Mouse (Mus musculus): ENCODE measurements around the gene Plpp1. TPM values are rescaled to one million over a fixed set of nuclear protein-coding genes. Genes with fewer than 3 reads are reported as not detected.
A peak's percentile ranks its signal among the peaks of the same experiment; 100 is the strongest.

Gene Plpp1
- polyA plus RNA-seq (2015; fragmentation: Nextera tagmentation; extraction: Ambion mirVana) = 49.9 and 54.1 TPM in 2 replicates

DNA sequence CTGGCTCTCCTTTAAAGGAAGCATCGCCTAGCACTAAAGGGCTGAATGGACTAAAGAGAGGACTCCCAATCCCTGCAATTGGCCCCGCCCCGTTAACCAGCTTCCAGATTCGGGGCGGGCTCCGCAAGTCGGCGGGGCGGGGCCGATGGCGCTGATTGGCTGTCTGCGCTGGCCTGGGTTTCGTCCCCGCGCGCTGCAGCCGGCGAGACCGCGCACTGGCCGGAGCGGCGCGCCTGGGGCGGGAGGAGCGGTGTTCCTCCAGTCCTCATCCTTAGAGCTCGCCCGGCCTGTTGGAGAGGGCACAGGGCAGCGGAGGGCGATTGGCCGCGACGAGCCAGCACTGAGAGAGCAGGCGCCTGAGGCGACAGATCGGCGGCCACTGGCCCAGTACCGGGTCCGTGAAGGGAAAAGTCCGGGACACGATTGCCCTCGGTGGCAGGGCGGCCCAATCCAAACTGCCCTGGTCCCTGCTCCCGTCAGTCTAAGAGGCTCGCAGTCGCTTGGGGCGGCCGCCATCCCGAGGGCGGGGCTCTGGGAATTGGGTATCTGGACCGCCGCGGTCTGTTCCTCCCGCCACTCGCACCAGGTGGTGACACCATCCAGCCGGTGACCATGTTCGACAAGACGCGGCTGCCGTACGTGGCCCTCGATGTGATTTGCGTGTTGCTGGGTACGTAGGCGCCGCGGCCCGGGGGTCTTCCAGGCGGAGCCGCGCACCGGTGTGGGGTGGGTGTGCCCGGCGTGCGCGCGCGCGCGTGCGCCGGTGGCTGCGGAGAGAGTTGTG is at the start of gene Plpp1:
Gene Plpp1 (plus strand): TSS at position 196 of the 784 bp plus-strand sequence.
- peak within 1 kb of the TSS; percentile 85 for H3K4me2 ChIP-seq
- peaks cover 17% of the 10 kb centered on the region for H3K4me1 ChIP-seq
- no peaks in the 10 kb centered on the region for H3K27me3 ChIP-seq (replicated peaks)
- H3K36me3 ChIP-seq = peaks cover 7% of the 10 kb centered on the region
- H3K27ac ChIP-seq (replicated peaks) = peak within 1 kb of the TSS; percentile 97
- no peaks in the 10 kb centered on the region for H3K9me3 ChIP-seq
- WGBS = under 1% methylated on average over 83 of the region's 83 CpGs
- H3K9ac ChIP-seq = peak within 1 kb of the TSS; percentile 92
- H3K4me3 ChIP-seq = peak within 1 kb of the TSS; percentile 87
- ATAC-seq (ENCODE audit: extremely low read depth, insufficient number of reproducible peaks, low FRiP score, low TSS enrichment) = peak; percentile 89

DNA sequence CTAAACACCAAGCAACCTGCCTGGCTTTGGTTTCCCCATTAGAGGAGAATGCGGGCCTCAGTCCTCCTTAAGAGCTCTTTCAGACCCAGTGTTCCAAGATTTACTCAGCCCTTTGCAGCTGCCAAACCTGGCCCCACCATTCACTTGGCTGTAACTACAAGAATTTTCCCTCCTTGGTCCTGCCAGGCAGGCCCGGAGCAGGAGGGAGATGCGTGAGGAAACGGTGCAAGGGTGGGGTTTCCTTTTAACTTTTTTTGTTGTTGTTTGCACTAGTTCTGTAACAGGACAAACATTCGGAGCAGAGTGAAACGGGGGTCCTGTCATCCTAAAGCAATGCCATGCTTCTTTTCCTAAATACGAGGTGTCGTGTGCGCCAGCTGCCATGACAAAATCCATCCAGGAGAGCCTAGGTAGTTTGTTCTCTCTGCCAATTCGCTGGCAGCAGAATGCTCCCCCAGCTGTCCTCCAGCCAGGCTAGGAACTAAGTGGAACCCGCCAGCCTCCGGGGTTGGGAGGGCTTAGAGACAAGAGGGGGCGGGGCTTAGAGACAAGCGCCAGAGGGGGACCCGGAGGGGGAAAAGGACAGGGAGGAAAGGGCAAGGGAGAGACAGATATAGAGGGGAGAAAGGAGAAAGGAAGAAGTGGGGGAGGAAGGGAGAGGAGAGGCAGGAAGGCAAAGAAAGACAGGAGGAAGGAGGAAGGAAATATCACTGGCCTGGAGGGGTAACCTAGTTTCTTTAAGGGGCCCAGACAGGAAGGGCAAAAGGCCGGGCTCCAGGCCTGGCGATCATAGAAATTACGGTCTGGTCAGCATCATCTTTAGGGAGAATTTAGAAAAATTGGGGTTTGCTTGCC is 48.9 kb upstream of the Plpp1 start:
- Histone ChIP-seq H3K9me3 (no peaks in the 10 kb centered on the region), H3K4me3 (peak overlapping the region; percentile 27), H3K4me2 (peak overlapping the region; percentile 57), H3K9ac (peak overlapping the region; percentile 71), H3K36me3 (no peaks in the 10 kb centered on the region), H3K27me3 (replicated peaks) (no peaks in the 10 kb centered on the region), H3K27ac (replicated peaks) (peak overlapping the region; percentile 88), H3K4me1 (peaks cover 57% of the 10 kb centered on the region)
- whole genome bisulfite sequencing = 21% methylated on average over 18 of the region's 18 CpGs
- peak; percentile 74 for ATAC-seq (ENCODE audit: extremely low read depth, insufficient number of reproducible peaks, low FRiP score, low TSS enrichment)

DNA sequence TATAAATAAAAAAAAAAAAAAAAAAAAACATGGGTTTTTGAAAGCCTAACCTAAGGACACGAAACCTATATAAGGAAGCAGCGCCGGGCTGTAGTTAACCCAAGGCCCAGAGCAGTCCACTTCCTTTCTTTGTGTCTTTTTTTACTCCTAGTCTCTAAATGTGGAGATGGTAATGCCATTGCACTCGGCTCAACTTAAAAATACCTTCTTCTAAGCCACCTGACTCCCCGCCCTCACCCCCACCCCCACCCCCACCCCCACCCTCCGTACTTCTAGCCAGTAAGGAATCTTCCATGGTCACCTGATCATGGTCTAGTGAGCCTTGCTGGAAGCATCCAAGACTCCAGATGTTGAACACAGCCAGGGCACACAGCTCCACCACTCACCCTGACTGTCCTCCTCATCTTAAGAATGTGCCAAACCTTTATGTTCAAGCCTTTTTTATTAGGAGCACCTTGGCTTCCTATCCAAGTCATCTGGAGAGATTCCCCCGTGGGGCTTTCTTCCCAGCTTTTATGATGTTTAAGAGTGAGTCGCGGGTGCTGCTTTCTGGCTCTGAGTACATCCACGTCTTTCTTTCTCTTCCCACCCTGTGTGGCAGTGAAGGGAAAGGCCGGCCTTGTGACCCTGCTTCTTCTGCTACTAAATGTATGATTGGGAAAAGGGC is 48.1 kb upstream of the Plpp1 start:
- WGBS = 61% methylated on average over 11 of the region's 11 CpGs
- H3K27ac ChIP-seq (replicated peaks) = peak overlapping the region; percentile 88

DNA sequence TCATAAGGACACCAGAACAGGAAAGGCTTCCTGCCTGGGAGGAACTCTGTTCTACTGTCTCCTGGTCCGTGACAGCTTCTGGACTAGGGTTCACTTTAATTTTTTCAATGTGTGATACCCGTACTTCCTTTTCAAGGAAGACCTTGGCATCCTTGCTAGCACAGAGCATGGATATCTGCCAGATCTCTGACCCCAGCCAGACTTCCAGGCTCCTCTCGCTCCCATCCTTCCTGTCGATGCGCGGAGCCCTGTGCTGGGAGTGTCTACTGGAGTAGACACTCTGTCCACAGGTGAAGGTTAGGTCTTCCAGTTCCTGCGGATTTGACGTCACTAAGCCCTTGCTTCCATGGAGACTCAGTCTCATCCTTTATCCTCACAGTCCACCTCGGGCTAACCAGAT is 47.1 kb upstream of the Plpp1 start:
- 67% methylated on average over 9 of the region's 9 CpGs for WGBS
- no peak for ATAC-seq (ENCODE audit: extremely low read depth, insufficient number of reproducible peaks, low FRiP score, low TSS enrichment)

More for the DNA sequence above, 48.1 kb upstream of the Plpp1 start:
- ATAC-seq (ENCODE audit: extremely low read depth, insufficient number of reproducible peaks, low FRiP score, low TSS enrichment) = no peak
- H3K4me3 ChIP-seq = no peak overlapping the region
- H3K9ac ChIP-seq = no peak overlapping the region
- peaks cover 61% of the 10 kb centered on the region for H3K4me1 ChIP-seq
- H3K4me2 ChIP-seq = peak overlapping the region; percentile 57
- H3K27me3 ChIP-seq (replicated peaks) = no peaks in the 10 kb centered on the region
- no peaks in the 10 kb centered on the region for H3K36me3 ChIP-seq
- H3K9me3 ChIP-seq = no peaks in the 10 kb centered on the region

DNA sequence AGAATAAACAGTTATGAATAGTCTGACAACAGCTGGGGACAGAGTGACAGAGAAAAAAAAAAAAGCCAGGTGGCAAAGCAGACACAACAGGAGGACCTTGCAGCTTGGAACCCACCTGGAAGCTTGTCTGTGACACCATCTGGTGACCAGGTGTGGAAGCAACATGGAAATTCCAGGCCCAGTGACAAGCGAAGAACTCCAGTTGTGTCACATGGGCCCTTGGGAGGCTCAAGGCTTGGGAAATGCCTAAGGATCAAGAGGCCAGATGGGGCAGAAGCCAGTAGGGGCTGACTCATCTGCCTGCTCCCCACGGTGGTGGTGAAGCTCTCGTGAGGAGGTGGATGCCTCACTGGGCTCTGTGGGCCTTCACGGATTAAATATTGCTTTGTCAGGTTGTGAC is 45.7 kb upstream of the Plpp1 start:
- Histone ChIP-seq H3K9me3 (no peaks in the 10 kb centered on the region), H3K36me3 (no peaks in the 10 kb centered on the region), H3K27ac (replicated peaks) (peak overlapping the region; percentile 82), H3K4me1 (peaks cover 75% of the 10 kb centered on the region), H3K4me3 (no peak overlapping the region), H3K27me3 (replicated peaks) (no peaks in the 10 kb centered on the region), H3K4me2 (no peak overlapping the region), H3K9ac (peak overlapping the region; percentile 28; the same call in 1 of the 2 replicates)
- 38% methylated on average over 4 of the region's 4 CpGs for WGBS
- no peak for ATAC-seq (ENCODE audit: extremely low read depth, insufficient number of reproducible peaks, low FRiP score, low TSS enrichment)

More for the DNA sequence above, 47.1 kb upstream of the Plpp1 start:
- Histone ChIP-seq H3K9me3 (no peaks in the 10 kb centered on the region), H3K4me1 (peaks cover 64% of the 10 kb centered on the region), H3K27ac (replicated peaks) (peak overlapping the region; percentile 88), H3K4me3 (no peak overlapping the region), H3K9ac (no peak overlapping the region), H3K4me2 (no peak overlapping the region), H3K36me3 (no peaks in the 10 kb centered on the region), H3K27me3 (replicated peaks) (no peaks in the 10 kb centered on the region)

DNA sequence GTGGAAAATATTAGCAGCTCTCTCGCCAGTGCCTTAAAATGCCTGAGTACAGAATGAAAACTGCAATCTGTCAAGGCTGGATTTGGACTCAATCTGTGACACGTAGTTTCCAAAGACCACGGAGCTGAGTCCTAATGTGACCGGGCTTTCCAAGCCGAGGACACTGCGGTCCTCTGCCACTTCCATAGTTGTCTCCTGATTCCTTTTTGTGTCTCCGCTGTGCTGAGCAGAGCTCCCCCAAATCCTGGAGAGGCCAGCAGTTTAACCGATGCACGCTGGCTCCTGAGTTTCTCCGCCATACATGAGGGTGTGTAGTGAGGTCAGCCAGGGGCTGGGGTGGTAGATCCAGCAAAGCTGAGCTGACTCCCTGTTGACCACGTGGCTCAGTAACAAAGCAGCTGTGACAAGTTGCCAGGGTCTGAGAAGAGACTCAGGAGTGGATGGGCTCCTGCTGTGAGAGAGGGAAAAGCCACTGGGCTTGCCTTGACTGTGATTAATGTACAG is 45.0 kb upstream of the Plpp1 start:
- no peak for ATAC-seq (ENCODE audit: extremely low read depth, insufficient number of reproducible peaks, low FRiP score, low TSS enrichment)
- H3K4me3 ChIP-seq = no peak overlapping the region
- no peaks in the 10 kb centered on the region for H3K36me3 ChIP-seq
- 33% methylated on average over 11 of the region's 11 CpGs for WGBS
- no peaks in the 10 kb centered on the region for H3K27me3 ChIP-seq (replicated peaks)
- peak overlapping the region; percentile 41 for H3K4me2 ChIP-seq
- no peaks in the 10 kb centered on the region for H3K9me3 ChIP-seq
- H3K27ac ChIP-seq (replicated peaks) = peak overlapping the region; percentile 82
- peak overlapping the region; percentile 66 for H3K9ac ChIP-seq
- H3K4me1 ChIP-seq = peaks cover 81% of the 10 kb centered on the region

DNA sequence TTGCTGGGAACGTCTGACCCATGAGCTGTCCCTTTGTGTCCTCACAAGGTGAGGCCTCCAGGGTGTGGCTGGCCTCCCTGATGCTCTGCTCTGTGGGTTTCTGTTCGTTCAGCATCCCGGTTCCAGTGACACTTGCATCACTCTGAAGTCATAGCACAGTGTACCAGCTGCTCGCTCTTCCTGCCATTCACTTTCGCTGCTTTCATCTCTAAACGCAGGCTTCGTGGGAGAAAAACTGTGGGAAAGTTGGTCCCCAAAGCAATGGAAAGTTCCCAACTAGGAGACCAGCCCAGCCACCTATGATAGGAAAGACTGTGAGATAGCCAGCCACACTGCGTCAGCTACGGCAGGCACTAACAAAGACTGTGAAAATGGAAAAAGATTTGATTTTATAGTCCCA is 43.2 kb upstream of the Plpp1 start:
- Histone ChIP-seq H3K27ac (replicated peaks) (peak overlapping the region; percentile 65), H3K4me1 (peaks cover 75% of the 10 kb centered on the region), H3K9ac (no peak overlapping the region), H3K4me3 (no peak overlapping the region), H3K36me3 (no peaks in the 10 kb centered on the region), H3K9me3 (no peaks in the 10 kb centered on the region), H3K27me3 (replicated peaks) (no peaks in the 10 kb centered on the region), H3K4me2 (no peak overlapping the region)
- 73% methylated on average over 9 of the region's 9 CpGs for WGBS
- ATAC-seq (ENCODE audit: extremely low read depth, insufficient number of reproducible peaks, low FRiP score, low TSS enrichment) = no peak

DNA sequence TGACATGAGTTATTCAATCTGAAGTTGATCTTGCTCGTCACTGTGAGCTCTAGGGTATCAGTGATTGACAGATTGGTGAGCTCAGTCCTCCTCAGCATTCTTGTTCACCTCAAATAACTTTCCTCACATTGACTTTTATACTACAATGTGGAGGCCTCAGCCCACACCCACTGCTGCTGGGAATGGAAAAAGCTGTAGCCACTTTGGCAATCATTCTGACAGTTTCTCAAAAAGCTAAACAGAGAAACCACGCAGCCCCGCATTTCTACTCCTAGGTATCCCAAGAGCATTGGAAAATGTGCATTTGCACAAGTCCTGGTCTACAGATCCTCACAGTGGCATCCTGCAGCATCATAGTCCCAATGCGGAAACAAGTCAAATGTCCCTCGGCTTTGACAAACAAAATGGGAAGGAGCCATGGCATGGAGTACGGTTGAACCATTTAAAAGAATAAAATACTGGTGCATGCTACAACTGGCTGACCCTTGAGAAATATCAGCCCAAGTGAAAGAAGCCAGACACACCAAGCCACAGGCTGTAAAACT is 42.0 kb upstream of the Plpp1 start:
- Histone ChIP-seq H3K4me1 (peaks cover 76% of the 10 kb centered on the region), H3K4me2 (no peak overlapping the region)

DNA sequence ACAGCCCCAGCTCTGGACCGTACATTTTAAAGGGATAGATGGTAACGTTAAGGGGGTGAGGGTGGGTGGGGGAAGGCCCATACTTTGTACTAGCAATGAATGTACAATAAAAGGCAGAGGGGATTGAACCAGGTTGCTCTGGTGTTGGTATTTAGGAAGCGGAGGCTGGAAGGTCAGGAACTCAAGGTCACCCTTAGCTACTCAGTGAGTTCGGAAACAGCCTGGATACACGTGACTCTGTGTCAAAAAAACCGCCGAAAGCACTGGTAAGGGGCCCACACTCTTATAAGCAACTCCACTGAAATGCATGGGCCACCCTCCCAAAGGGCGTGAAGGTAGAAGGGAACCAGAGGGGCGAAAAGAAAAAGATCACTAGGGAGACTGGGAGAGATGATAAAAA is 41.2 kb upstream of the Plpp1 start:
- Histone ChIP-seq H3K27me3 (replicated peaks) (no peaks in the 10 kb centered on the region), H3K27ac (replicated peaks) (peak overlapping the region; percentile 65; the same call in 1 of the 2 replicates), H3K9me3 (no peaks in the 10 kb centered on the region), H3K36me3 (no peaks in the 10 kb centered on the region), H3K4me3 (no peak overlapping the region), H3K4me2 (no peak overlapping the region), H3K4me1 (peaks cover 78% of the 10 kb centered on the region), H3K9ac (no peak overlapping the region)
- WGBS = 69% methylated on average over 9 of the region's 9 CpGs
- no peak for ATAC-seq (ENCODE audit: extremely low read depth, insufficient number of reproducible peaks, low FRiP score, low TSS enrichment)

More for the DNA sequence above, 42.0 kb upstream of the Plpp1 start:
- H3K9me3 ChIP-seq = no peaks in the 10 kb centered on the region
- no peaks in the 10 kb centered on the region for H3K36me3 ChIP-seq
- 77% methylated on average over 6 of the region's 6 CpGs for WGBS
- H3K4me3 ChIP-seq = no peak overlapping the region
- H3K27me3 ChIP-seq (replicated peaks) = no peaks in the 10 kb centered on the region
- H3K9ac ChIP-seq = no peak overlapping the region
- H3K27ac ChIP-seq (replicated peaks) = peak overlapping the region; percentile 65
- no peak for ATAC-seq (ENCODE audit: extremely low read depth, insufficient number of reproducible peaks, low FRiP score, low TSS enrichment)

DNA sequence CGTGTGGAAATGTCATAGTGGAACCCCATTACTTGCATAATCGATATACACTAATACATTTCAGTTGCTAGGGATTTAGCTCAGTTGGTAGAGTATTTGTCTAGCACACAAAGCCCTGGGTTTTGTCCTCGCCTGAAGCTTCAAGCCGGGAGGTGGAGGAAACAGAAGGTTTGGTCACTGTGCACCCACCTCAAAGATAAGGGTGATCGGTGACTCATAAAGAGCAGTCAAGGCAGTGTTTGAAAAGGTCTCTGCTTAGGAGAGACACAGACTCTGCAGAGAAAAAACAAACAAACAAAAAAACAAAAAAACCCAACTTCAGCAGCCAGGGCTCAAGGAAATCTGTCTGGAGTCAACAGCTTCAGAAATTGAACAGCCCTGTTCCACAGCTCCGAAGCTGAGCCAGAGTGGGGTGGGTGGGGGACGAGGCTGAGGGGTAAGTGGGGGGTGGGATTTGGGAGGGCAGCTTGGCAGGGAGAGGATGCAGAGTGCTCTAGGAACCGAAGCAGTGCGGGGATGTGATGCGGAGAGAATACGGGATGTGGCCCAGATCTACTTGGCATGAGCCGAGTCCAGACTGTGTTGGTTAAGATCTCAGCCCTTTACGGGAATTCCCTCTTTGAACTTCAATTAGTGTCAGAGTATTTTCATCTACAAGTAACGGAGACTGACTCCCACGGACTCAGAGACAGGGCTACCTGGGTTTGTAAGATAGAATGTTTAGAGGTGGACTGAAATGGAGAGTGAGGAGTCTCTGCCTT is 40.6 kb upstream of the Plpp1 start:
- 55% methylated on average over 15 of the region's 15 CpGs for WGBS
- ATAC-seq (ENCODE audit: extremely low read depth, insufficient number of reproducible peaks, low FRiP score, low TSS enrichment) = no peak
- 0 out of 2 replicates have a peak overlapping the region, but pooled peaks have one; percentile 28 for H3K9ac ChIP-seq
- H3K36me3 ChIP-seq = no peaks in the 10 kb centered on the region
- peaks cover 79% of the 10 kb centered on the region for H3K4me1 ChIP-seq
- H3K27ac ChIP-seq (replicated peaks) = peak overlapping the region; percentile 20; the same call in 1 of the 2 replicates
- no peak overlapping the region for H3K4me2 ChIP-seq
- no peak overlapping the region for H3K4me3 ChIP-seq
- H3K9me3 ChIP-seq = no peaks in the 10 kb centered on the region
- H3K27me3 ChIP-seq (replicated peaks) = no peaks in the 10 kb centered on the region
